Mouse (Mus musculus) E14TG2a.4 (cell line): ENCODE measurements around the gene Tead4.
A peak's percentile ranks its signal among the peaks of the same experiment; 100 is the strongest.

Experiments
- H3K27me3 ChIP-seq: 2 replicates; pipeline ENCODE4 v1.6.1; 2014; ENCODE audit warnings: low read length, control low read depth; ENCODE audit not compliant: insufficient read depth
- H3K36me3 ChIP-seq: 2 replicates; pipeline ENCODE4 v1.6.1; 2014; ENCODE audit warnings: low read length, control low read depth; ENCODE audit not compliant: insufficient read depth
- H3K4me1 ChIP-seq: replicated peaks from 2 replicates; pipeline ENCODE4 v1.6.1; 2014; ENCODE audit warnings: low read depth, low read length, control low read depth
- H3K4me3 ChIP-seq: replicated peaks from 2 replicates; pipeline ENCODE4 v1.5.1; 2014; ENCODE audit warnings: mild to moderate bottlenecking, low read length
- H3K9me3 ChIP-seq: 2 replicates; pipeline ENCODE4 v1.6.1; 2014; ENCODE audit warnings: low read length, control low read depth
- CTCF ChIP-seq: conservative IDR thresholded peaks from 2 replicates; pipeline ENCODE4 v1.5.1; 2014; ENCODE audit warnings: low read length
- NANOG ChIP-seq: IDR thresholded peaks from 2 replicates; pipeline ENCODE4 v1.6.1; 2014; ENCODE audit warnings: borderline replicate concordance, low read length, mixed read lengths
- POU5F1 ChIP-seq: IDR thresholded peaks from 2 replicates; pipeline ENCODE4 v1.6.1; 2014; ENCODE audit warnings: low read length, borderline replicate concordance

Tead4 gene

GRCm38 (mm10) chr6:128269850-128270249, 30.8 kb downstream of the Tead4 start:
- H3K27me3 ChIP-seq = no peaks in the 10 kb centered on the region
- no peak for TF ChIP-seq CTCF
- peaks cover 23% of the 10 kb centered on the region for H3K4me1 ChIP-seq
- peaks cover 53% of the 10 kb centered on the region for H3K36me3 ChIP-seq
- H3K9me3 ChIP-seq = no peaks in the 10 kb centered on the region
- no peak overlapping the region for H3K4me3 ChIP-seq

DNA sequence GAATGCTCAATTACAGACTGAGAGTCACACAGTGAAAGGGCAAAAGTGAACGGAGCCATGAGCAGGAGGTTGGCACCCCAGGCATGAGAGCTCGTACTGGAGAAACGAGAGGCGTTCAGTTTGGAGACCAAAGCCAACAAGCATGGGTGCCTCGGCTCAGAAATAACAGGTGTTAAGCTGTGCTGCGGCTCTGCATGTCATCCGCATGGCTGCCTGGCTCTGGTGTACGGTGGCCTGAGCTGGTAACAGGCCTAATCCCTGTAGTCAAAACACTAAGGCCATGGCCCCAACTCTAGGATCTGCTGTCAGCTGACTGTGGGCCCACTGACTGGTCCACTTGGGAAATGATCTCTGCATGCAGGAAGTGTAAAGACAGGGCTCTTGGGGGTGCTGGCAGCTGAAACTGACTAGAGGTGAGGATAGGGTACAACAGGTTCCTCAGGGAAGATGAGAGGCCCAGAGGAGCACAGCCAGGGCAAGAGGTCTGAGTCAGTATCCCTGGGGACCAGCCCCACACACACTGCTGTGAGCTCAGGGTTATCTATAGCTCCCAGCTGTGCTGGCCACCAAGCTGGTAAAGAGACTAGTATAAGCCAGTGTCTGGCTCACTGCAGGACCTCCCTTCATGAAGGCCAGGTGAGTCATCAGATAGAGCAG, 35.6 kb downstream of the Tead4 start:
- Histone ChIP-seq H3K27me3 (no peaks in the 10 kb centered on the region), H3K4me3 (no peak overlapping the region), H3K9me3 (no peaks in the 10 kb centered on the region), H3K4me1 (peaks cover 51% of the 10 kb centered on the region), H3K36me3 (peaks cover 60% of the 10 kb centered on the region)
- TF ChIP-seq POU5F1 = no peak
- TF ChIP-seq NANOG = no peak
- TF ChIP-seq CTCF = no peak

- Histone ChIP-seq H3K4me3 (no peak overlapping the region), H3K9me3 (no peaks in the 10 kb centered on the region), H3K27me3 (no peaks in the 10 kb centered on the region), H3K4me1 (peaks cover 87% of the 10 kb centered on the region), H3K36me3 (peaks cover 30% of the 10 kb centered on the region)
- TF ChIP-seq CTCF (no peak), POU5F1 (no peak), NANOG (no peak)
These were observed 39.1 kb downstream of the Tead4 start for GRCm38 (mm10) chr6:128261486-128261885.

- TF ChIP-seq POU5F1 (no peak), CTCF (no peak), NANOG (no peak)
- Histone ChIP-seq H3K36me3 (peaks cover 11% of the 10 kb centered on the region), H3K27me3 (no peaks in the 10 kb centered on the region), H3K4me1 (peaks cover 97% of the 10 kb centered on the region), H3K4me3 (no peak overlapping the region), H3K9me3 (no peaks in the 10 kb centered on the region)
These were observed 41.4 kb downstream of the Tead4 start for GRCm38 (mm10) chr6:128259252-128259651.

DNA sequence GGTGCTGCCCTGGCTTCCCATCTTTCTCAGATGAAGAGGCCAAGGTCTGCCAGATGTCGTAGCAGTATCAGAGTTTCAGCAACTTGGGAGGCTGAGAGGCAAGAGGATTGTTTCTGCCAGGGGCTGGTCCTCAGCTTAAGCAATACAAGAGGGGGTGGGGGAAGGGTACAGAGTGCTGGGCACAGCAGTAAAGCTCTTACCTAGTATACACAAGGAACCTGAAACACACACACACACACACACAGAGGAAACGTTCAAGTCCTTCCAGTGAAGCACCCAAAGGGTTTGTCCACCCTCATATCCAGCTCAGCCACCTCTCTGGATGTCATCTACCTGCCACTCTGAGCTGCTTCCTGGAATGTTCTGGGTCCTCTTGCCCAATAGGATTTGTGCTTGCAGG, 44.7 kb downstream of the Tead4 start:
- Histone ChIP-seq H3K4me1 (peaks cover 86% of the 10 kb centered on the region), H3K36me3 (peaks cover 9% of the 10 kb centered on the region), H3K4me3 (peak overlapping the region; percentile 49), H3K9me3 (no peaks in the 10 kb centered on the region), H3K27me3 (no peaks in the 10 kb centered on the region)
- TF ChIP-seq POU5F1 = no peak
- TF ChIP-seq NANOG = no peak
- TF ChIP-seq CTCF = no peak

DNA sequence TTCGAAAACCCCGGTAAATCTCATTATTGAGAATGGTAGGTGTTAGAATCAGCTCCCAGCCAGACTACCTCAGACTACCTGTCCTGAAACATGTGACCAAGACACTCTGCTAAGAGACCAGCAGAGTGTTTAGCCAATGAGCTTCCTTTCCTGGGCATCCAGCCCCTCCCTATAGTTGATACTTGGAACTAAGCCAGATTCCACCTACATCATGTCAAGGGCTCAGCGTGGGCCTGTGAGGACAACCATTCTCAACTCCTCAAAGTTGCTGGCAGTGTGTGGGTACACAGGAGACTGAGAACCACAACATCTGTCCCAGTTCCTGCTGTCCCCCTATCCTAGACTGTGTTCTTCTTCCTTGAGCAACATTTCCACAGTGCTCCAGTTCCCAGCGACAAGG, 45.3 kb downstream of the Tead4 start:
- peaks cover 85% of the 10 kb centered on the region for H3K4me1 ChIP-seq
- H3K36me3 ChIP-seq = peaks cover 16% of the 10 kb centered on the region
- H3K27me3 ChIP-seq = no peaks in the 10 kb centered on the region
- TF ChIP-seq CTCF = no peak
- no peak for TF ChIP-seq NANOG
- no peak for TF ChIP-seq POU5F1
- peak overlapping the region; percentile 49 for H3K4me3 ChIP-seq
- no peaks in the 10 kb centered on the region for H3K9me3 ChIP-seq

DNA sequence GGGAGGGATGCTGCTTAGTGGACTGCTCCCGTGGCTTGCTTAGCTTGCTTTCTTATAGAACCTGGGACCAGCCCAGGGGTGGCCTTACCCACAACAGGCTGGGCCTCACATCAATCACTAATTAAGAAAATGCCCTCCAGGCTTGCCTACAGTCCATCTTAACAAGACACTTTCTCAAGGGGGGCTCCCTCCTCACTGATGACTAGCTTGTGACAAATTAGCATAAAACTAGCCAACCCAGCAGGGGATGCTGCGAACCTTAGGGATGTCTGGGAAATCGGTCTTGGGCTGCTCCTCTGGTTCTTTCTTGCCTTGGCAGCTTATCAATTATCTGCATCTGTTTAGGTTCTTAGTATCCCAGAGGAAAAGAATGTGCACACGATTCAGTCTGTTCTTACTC, 46.1 kb downstream of the Tead4 start:
- TF ChIP-seq CTCF (no peak), NANOG (peak; percentile 72; the same call in 1 of the 2 replicates), POU5F1 (0 out of 2 replicates have a peak, but pooled peaks have one; percentile 42)
- Histone ChIP-seq H3K36me3 (peaks cover 23% of the 10 kb centered on the region), H3K4me3 (0 out of 2 replicates have a peak overlapping the region, but pooled peaks have one; percentile 17), H3K9me3 (no peaks in the 10 kb centered on the region), H3K4me1 (peaks cover 77% of the 10 kb centered on the region), H3K27me3 (no peaks in the 10 kb centered on the region)

- TF ChIP-seq NANOG (no peak), POU5F1 (no peak), CTCF (no peak)
- Histone ChIP-seq H3K4me3 (no peak overlapping the region), H3K9me3 (no peaks in the 10 kb centered on the region), H3K36me3 (peaks cover 38% of the 10 kb centered on the region), H3K4me1 (peaks cover 64% of the 10 kb centered on the region), H3K27me3 (no peaks in the 10 kb centered on the region)
These were observed 47.5 kb downstream of the Tead4 start for GRCm38 (mm10) chr6:128253111-128253510.

GRCm38 (mm10) chr6:128250596-128250995, 50.0 kb downstream of the Tead4 start:
- peaks cover 55% of the 10 kb centered on the region for H3K4me1 ChIP-seq
- H3K36me3 ChIP-seq = peaks cover 63% of the 10 kb centered on the region
- TF ChIP-seq CTCF = no peak
- no peak for TF ChIP-seq NANOG
- TF ChIP-seq POU5F1 = no peak
- no peak overlapping the region for H3K4me3 ChIP-seq
- H3K9me3 ChIP-seq = no peaks in the 10 kb centered on the region
- H3K27me3 ChIP-seq = no peaks in the 10 kb centered on the region
